Mouse (Mus musculus) lung, embryonic 14.5 days (tissue): ENCODE data around the gene Aoc3. TPM values are rescaled to one million over a fixed set of nuclear protein-coding genes. Genes with fewer than 3 reads are reported as not detected.

Source experiments
- ATAC-seq: fragments of 200-750 bp; cut with Nextera tagmentation; 2 replicates; pipeline ENCODE4 v1.8.0; 2017; ENCODE audit warnings: mild to moderate bottlenecking, moderate TSS enrichment, moderate library complexity; ENCODE audit not compliant: insufficient read depth
- DNase-seq: peaks from one replicate; pipeline ENCODE4 v3.0.0-alpha.2; 2015
- H3K27ac ChIP-seq: fragments of 300-500 bp; sonication (generic); 2 replicates; pipeline ENCODE4 v1.5.1; 2014; ENCODE audit warnings: low read depth, mild to moderate bottlenecking, moderate library complexity
- H3K27me3 ChIP-seq: fragments of 300-500 bp; sonication (generic); 2 replicates; pipeline ENCODE4 v1.6.1; 2014; ENCODE audit warnings: low read length, control low read depth; ENCODE audit not compliant: insufficient read depth
- H3K36me3 ChIP-seq: fragments of 300-500 bp; sonication (generic); 2 replicates; pipeline ENCODE4 v1.6.1; 2014; ENCODE audit warnings: control low read depth; ENCODE audit not compliant: insufficient read depth
- H3K4me1 ChIP-seq: fragments of 300-500 bp; sonication (generic); 2 replicates; pipeline ENCODE4 v1.6.1; 2014; ENCODE audit warnings: antibody characterized with exemption, control low read depth; ENCODE audit not compliant: insufficient read depth
- H3K4me2 ChIP-seq: fragments of 300-500 bp; sonication (generic); 2 replicates; pipeline ENCODE4 v1.6.1; 2014; ENCODE audit warnings: mild to moderate bottlenecking
- H3K4me3 ChIP-seq: fragments of 300-500 bp; sonication (generic); 2 replicates; pipeline ENCODE4 v1.5.1; 2014; ENCODE audit warnings: low read depth, low read length
- H3K9ac ChIP-seq: fragments of 300-500 bp; sonication (generic); 2 replicates; pipeline ENCODE4 v1.6.1; 2014
- H3K9me3 ChIP-seq: fragments of 300-500 bp; sonication (generic); 2 replicates; pipeline ENCODE4 v1.6.1; 2016; ENCODE audit warnings: low read depth, low read length, control low read depth
- CTCF ChIP-seq: IDR thresholded peaks from 2 replicates; pipeline ENCODE4 v1.5.1; 2016; ENCODE audit warnings: antibody characterized with exemption, low read depth
- WGBS: fragments of 180-500 bp; shearing (Covaris S2); extraction: QIAGEN DNeasy Blood & Tissue Kit; methylation state at CpG from one replicate; pipeline ENCODE4 v1.1.7; 2014; 5-methylcytosine and 5-hydroxymethylcytosine counted together
- polyA plus RNA-seq: library from polyadenylated mRNA; unstranded; fragments of >200 nt; fragmentation: Nextera tagmentation; extraction: Ambion mirVana; gene quantifications from 2 replicates; pipeline ENCODE4 v1.2.1, GENCODE M21; 2014

Gene Aoc3
- polyA plus RNA-seq, 1 experiment from 2014 or later = 0.83 TPM

- no peaks in the 10 kb centered on the region for H3K9me3 ChIP-seq
- H3K27ac ChIP-seq = no peak overlapping the region
- no peaks in the 10 kb centered on the region for H3K27me3 ChIP-seq
- no peak for TF ChIP-seq CTCF
- H3K4me3 ChIP-seq = no peak overlapping the region
- ATAC-seq (no peak), DNase-seq (no peak)
- H3K4me1 ChIP-seq = no peaks in the 10 kb centered on the region
- no peak overlapping the region for H3K4me2 ChIP-seq
- 72% methylated on average over 5 of the region's 5 CpGs for WGBS
- H3K36me3 ChIP-seq = no peaks in the 10 kb centered on the region
- H3K9ac ChIP-seq = no peak overlapping the region
Observed at GRCm38 (mm10) chr11:101354438-101355010, 24.1 kb downstream of the Aoc3 start.

- no peaks in the 10 kb centered on the region for H3K36me3 ChIP-seq
- no peak for ATAC-seq
- DNase-seq = no peak
- H3K4me2 ChIP-seq = no peak overlapping the region
- no peak for TF ChIP-seq CTCF
- no peaks in the 10 kb centered on the region for H3K4me1 ChIP-seq
- H3K27me3 ChIP-seq = no peaks in the 10 kb centered on the region
- no peak overlapping the region for H3K9ac ChIP-seq
- no peaks in the 10 kb centered on the region for H3K9me3 ChIP-seq
- no peak overlapping the region for H3K4me3 ChIP-seq
- H3K27ac ChIP-seq = no peak overlapping the region
- 89% methylated on average over 2 of the region's 2 CpGs for whole genome bisulfite sequencing
Observed at GRCm38 (mm10) chr11:101355916-101356315, 25.5 kb downstream of the Aoc3 start.

GRCm38 (mm10) chr11:101357505-101358182, 27.2 kb downstream of the Aoc3 start:
- Histone ChIP-seq H3K4me2 (no peak overlapping the region), H3K9me3 (no peaks in the 10 kb centered on the region), H3K36me3 (no peaks in the 10 kb centered on the region), H3K4me1 (no peaks in the 10 kb centered on the region), H3K9ac (no peak overlapping the region), H3K27ac (no peak overlapping the region), H3K27me3 (no peaks in the 10 kb centered on the region), H3K4me3 (no peak overlapping the region)
- DNase-seq (no peak), ATAC-seq (no peak)
- WGBS = 79% methylated on average over 3 of the region's 3 CpGs
- no peak for TF ChIP-seq CTCF

DNA sequence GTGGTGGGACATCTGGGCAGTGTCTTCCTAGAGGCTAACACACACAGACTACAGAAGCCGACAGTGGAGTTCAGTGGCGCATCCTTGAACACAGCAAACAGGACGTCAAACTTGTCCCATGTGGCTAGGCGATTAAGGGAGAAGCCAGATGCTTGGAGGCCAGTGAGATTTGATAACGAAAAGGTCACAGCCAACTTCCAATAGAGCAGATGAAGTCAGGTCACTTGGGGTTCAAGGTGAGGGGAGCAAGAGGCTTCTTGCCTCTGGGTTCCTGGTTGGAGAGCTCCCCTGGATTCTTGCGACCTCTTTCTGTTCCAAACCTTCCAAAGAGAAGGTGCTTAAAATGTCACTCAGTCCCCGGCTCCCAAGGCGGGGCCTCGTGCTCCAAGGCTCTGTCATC, 29.4 kb downstream of the Aoc3 start:
- H3K4me2 ChIP-seq = no peak overlapping the region
- no peaks in the 10 kb centered on the region for H3K4me1 ChIP-seq
- H3K9me3 ChIP-seq = no peaks in the 10 kb centered on the region
- no peaks in the 10 kb centered on the region for H3K27me3 ChIP-seq
- DNase-seq (no peak), ATAC-seq (no peak)
- TF ChIP-seq CTCF = no peak
- no peaks in the 10 kb centered on the region for H3K36me3 ChIP-seq
- no peak overlapping the region for H3K4me3 ChIP-seq
- 55% methylated on average over 9 of the region's 9 CpGs for WGBS
- H3K27ac ChIP-seq = no peak overlapping the region
- no peak overlapping the region for H3K9ac ChIP-seq

DNA sequence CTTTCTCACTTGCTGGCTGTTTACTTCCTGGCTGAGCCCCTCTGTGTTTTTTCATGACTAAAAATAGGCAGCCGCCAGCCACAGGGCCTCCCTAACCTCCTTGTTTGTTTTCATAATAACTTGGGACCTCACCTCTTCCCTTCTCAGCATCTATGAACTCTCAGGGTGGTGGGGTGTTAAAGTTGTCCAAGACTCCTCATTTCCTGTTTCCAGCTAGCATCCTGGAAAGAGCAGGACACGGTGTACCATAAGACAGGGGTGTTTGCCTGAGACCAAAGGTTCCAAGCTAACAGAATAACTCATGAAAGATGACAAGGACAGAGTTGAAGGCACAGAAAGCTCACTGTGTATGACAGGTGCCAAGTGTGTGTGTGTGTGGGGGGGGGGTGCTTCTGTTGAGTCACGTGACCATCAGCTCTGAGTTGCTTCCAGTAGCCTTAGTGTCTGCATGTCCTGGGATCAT, 30.3 kb downstream of the Aoc3 start:
- TF ChIP-seq CTCF = no peak
- Histone ChIP-seq H3K9ac (no peak overlapping the region), H3K27ac (peak overlapping the region; percentile 43; the same call in 1 of the 2 replicates), H3K27me3 (no peaks in the 10 kb centered on the region), H3K4me1 (no peaks in the 10 kb centered on the region), H3K4me3 (no peak overlapping the region), H3K36me3 (no peaks in the 10 kb centered on the region), H3K9me3 (no peaks in the 10 kb centered on the region), H3K4me2 (no peak overlapping the region)
- no peak for DNase-seq
- ATAC-seq = no peak
- 23% methylated on average over 3 of the region's 3 CpGs for WGBS

GRCm38 (mm10) chr11:101364531-101364931, 34.1 kb downstream of the Aoc3 start:
- 30% methylated on average over 5 of the region's 5 CpGs for WGBS
- Histone ChIP-seq H3K9ac (no peak overlapping the region), H3K36me3 (no peaks in the 10 kb centered on the region), H3K4me1 (no peaks in the 10 kb centered on the region), H3K4me2 (no peak overlapping the region), H3K27me3 (no peaks in the 10 kb centered on the region), H3K4me3 (no peak overlapping the region), H3K9me3 (no peaks in the 10 kb centered on the region), H3K27ac (no peak overlapping the region)
- DNase-seq (no peak), ATAC-seq (no peak)
- no peak for TF ChIP-seq CTCF

DNA sequence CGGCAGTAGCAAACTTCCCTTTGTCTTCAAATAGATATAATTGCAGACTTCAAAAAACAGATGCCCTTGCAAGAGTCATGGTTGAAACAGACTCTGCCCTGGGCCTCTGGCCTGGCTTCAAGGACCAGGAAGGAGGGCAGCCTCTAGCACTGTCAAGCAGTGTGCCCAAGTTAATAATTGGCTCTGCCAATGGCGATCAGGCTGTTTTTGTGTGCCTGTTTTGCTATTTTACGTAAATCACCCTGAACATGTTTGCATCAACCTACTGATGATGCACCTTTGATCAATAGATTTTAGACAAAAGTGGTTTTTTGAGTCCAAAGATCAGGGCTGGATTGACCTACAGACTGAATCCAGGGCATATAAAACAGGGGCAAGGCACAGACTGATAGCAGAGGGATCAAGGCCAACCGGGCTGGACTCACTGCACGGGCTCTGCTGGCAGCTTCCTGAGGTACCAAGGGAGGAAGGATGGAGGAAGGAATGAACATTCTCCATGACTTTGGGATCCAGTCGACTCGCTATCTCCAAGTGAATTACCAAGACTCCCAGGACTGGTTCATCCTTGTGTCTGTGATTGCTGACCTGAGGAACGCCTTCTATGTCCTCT, 37.0 kb downstream of the Aoc3 start, which contains the start of gene G6pc:
TSS of gene G6pc (plus strand) at position 236 of the 610 bp plus-strand sequence.
- no peak within 1 kb of the TSS for H3K27ac ChIP-seq
- no peaks in the 10 kb centered on the region for H3K9me3 ChIP-seq
- ATAC-seq (no peak), DNase-seq (no peak)
- no peak for TF ChIP-seq CTCF
- no peak within 1 kb of the TSS for H3K9ac ChIP-seq
- no peaks in the 10 kb centered on the region for H3K27me3 ChIP-seq
- no peaks in the 10 kb centered on the region for H3K4me1 ChIP-seq
- H3K4me2 ChIP-seq = no peak within 1 kb of the TSS
- no peak within 1 kb of the TSS for H3K4me3 ChIP-seq
- WGBS = 87% methylated on average over 8 of the region's 8 CpGs
- H3K36me3 ChIP-seq = no peaks in the 10 kb centered on the region
